Mouse (Mus musculus) mouse trophoblast stem cell (cell line): ENCODE measurements around the gene Gclm.
"Not testable (repeated sequence)": the region's sequence is repeated elsewhere in the genome, so short reads cannot be mapped to it uniquely, and the experiment has no call there.

Source experiments
- in situ Hi-C, 2 experiments: fragments of 300-500 bp; cut with MseI, MboI; formaldehyde crosslinking; loops; 2 replicates in 1 of 2; 3 replicates in 1 of 2; pipeline ENCODE4 v1.15.1; 2025

Gclm gene

GRCm38 (mm10) chr3:122245215-122245877 is at the start of gene Gclm:
Gclm (plus strand) TSS chr3:122245557.
- in situ Hi-C loops, result no loop called here

- in situ Hi-C loops, result loop anchor here in 1 of 2 experiments (10.0 kb wide), 1 partner anchor 68 kb away; no protein-coding TSS in a partner anchor
These were observed 48.6 kb upstream of the Gclm start for GRCm38 (mm10) chr3:122196621-122197298.

GRCm38 (mm10) chr3:122198532-122198931 is 46.8 kb upstream of the Gclm start:
- in situ Hi-C loops, result loop anchor here in 1 of 2 experiments (10.0 kb wide), 1 partner anchor 66 kb away; no protein-coding TSS in a partner anchor

- in situ Hi-C loops, result loop anchor here in 1 of 2 experiments (10.0 kb wide), 1 partner anchor 66 kb away; no protein-coding TSS in a partner anchor
These were observed 46.4 kb upstream of the Gclm start for GRCm38 (mm10) chr3:122198966-122199381.

- in situ Hi-C loops, result loop anchor here in 1 of 2 experiments (10.0 kb wide), 1 partner anchor 65 kb away; no protein-coding TSS in a partner anchor
These were observed 45.8 kb upstream of the Gclm start for GRCm38 (mm10) chr3:122199600-122199999.

- in situ Hi-C loops, result no loop called here
These were observed 45.3 kb upstream of the Gclm start for GRCm38 (mm10) chr3:122200017-122200416.

- in situ Hi-C loops, result no loop called here
These were observed 44.9 kb upstream of the Gclm start for GRCm38 (mm10) chr3:122200447-122200846.

GRCm38 (mm10) chr3:122202307-122202732 is 43.0 kb upstream of the Gclm start:
- in situ Hi-C loops, result no loop called here

GRCm38 (mm10) chr3:122203675-122204329 is 41.6 kb upstream of the Gclm start:
- in situ Hi-C loops, result no loop called here

GRCm38 (mm10) chr3:122205753-122206152 is 39.6 kb upstream of the Gclm start:
- in situ Hi-C loops, result no loop called here

- in situ Hi-C loops, result no loop called here
These were observed 38.9 kb upstream of the Gclm start for GRCm38 (mm10) chr3:122206279-122207070.

GRCm38 (mm10) chr3:122207766-122208165 is 37.6 kb upstream of the Gclm start:
- in situ Hi-C loops, result no loop called here

- in situ Hi-C loops, result no loop called here
These were observed 36.8 kb upstream of the Gclm start for GRCm38 (mm10) chr3:122208296-122209225.

- in situ Hi-C loops, result no loop called here
These were observed 35.8 kb upstream of the Gclm start for GRCm38 (mm10) chr3:122209511-122209910.

GRCm38 (mm10) chr3:122210434-122210833 is 34.9 kb upstream of the Gclm start:
- in situ Hi-C loops, result no loop called here

- in situ Hi-C loops, result no loop called here
These were observed 34.5 kb upstream of the Gclm start for GRCm38 (mm10) chr3:122210846-122211245.

- in situ Hi-C loops, result no loop called here
These were observed 33.8 kb upstream of the Gclm start for GRCm38 (mm10) chr3:122211446-122212125.

- in situ Hi-C loops, result no loop called here
These were observed 23.9 kb upstream of the Gclm start for GRCm38 (mm10) chr3:122221240-122222036.

GRCm38 (mm10) chr3:122226972-122227371 is 18.4 kb upstream of the Gclm start:
- in situ Hi-C loops, result not testable (repeated sequence)
